Mouse (Mus musculus): ENCODE results near the gene Lcn10.
"Not testable (repeated sequence)": the region's sequence is repeated elsewhere in the genome, so short reads cannot be mapped to it uniquely, and the experiment has no call there.

- TF ChIP-seq TAL1, GATA1 (IDR thresholded peaks at IDR 0.05; ENCODE audit: low read length): not testable (repeated sequence)
These were observed 26.5 kb downstream of the Lcn10 start for GRCm38 (mm10) chr2:25709056-25709455.

Measured in erythroblast, embryonic 14.5 days (primary cell).